Mouse (Mus musculus) left cerebral cortex, postnatal 10 days (tissue): ENCODE measurements around the gene Olfr169. TPM values are rescaled to one million over a fixed set of nuclear protein-coding genes. Genes with fewer than 3 reads are reported as not detected.
"Not testable (repeated sequence)": the region's sequence is repeated elsewhere in the genome, so short reads cannot be mapped to it uniquely, and the experiment has no call there.

Source experiments
- DNase-seq, 2 experiments: peaks; one replicate each; pipeline ENCODE4 v3.0.0; 2021 to 2022; ENCODE audit warnings: low spot score in 2 of 2, mixed read lengths in 1 of 2; ENCODE audit errors: extremely low spot score in 1 of 2
- intact Hi-C: fragments of 180-260 bp; cut with DNase I; formaldehyde crosslinking; loops from one replicate; pipeline ENCODE4 v1.15.1; 2025
- total RNA-seq, 2 experiments: library from RNA; stranded (reverse); gene quantifications; 2 replicates each; pipeline ENCODE4 v1.2.3; 2021

The Olfr169 gene
- total RNA-seq = not detected

DNA sequence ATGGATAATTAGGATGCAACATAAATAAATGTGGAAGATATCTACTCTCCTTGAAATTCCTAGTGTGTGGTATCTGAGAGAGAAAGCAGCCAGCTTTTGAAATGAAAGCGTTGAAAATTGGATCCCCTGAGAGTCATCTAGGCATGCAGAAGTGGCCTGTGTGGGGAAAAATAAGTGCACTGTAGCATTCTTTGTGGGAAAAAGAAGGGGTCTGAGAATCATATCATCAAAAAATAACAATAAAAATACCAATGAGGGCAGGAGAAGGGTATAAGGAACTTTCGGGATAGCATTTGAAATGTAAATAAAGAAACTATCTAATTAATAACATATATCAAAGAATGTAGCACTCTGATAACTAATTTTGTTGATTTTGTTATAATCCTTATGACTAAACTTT is at the start of gene Olfr169:
TSS of gene Olfr169 (minus strand) at position 101 of the 400 bp plus-strand sequence.
- DNase-seq, intact Hi-C loops: not testable (repeated sequence)

DNA sequence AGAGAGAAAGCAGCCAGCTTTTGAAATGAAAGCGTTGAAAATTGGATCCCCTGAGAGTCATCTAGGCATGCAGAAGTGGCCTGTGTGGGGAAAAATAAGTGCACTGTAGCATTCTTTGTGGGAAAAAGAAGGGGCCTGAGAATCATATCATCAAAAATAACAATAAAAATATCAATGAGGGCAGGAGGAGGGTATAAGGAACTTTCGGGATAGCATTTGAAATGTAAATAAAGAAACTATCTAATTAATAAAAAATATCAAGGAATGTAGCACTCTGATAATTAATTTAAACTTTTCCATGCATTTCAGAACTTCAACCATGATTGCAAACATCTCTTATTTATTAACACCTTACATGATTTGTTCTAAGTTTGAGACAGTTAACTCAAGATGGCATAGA is 40.2 kb upstream of the Olfr169 start, which contains the start of gene Olfr170:
TSS of gene Olfr170 (minus strand) at position 101 of the 400 bp plus-strand sequence.
- DNase-seq, intact Hi-C loops: not testable (repeated sequence)

DNA sequence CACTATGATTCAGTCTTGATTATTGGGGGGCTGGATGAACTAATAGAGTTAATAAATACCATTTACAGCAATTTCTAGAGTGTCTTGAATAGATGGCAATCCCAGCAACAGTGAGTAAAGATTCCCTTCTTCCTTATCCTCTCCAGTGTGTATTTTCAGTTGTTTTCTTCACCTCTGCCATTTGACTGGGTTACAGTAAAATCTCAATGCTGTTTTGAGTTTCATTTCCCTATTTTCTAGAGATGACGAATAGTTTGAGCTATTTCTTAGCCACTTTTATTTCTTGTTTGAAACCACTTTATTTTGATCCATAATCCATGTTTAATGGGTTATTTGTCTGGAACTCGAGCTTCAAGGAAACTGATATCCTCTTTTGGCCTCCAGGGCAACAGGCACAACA is 31.6 kb upstream of the Olfr169 start:
- intact Hi-C loops = no loop called here
- no peak for DNase-seq

DNA sequence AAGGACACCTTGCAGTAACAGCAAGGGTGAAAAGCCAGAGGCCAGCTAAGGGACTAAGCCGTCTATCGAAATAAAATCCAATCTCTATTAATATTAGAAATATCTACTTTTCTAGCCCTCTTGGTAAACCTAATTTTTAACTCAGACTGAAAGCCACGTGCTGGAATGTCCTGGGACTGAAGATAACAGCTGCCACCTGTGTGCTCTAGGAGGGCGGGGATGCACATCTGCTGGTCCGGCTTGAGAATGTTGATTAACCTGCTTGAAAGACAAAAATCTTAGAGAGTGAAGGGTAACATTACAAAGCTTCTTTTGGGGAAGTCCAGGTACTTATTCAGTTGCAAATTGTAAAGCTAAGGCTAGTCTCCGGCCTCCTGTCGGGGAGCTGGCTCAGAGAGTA is 18.2 kb downstream of the Olfr169 start:
- DNase-seq, intact Hi-C loops: not testable (repeated sequence)

DNA sequence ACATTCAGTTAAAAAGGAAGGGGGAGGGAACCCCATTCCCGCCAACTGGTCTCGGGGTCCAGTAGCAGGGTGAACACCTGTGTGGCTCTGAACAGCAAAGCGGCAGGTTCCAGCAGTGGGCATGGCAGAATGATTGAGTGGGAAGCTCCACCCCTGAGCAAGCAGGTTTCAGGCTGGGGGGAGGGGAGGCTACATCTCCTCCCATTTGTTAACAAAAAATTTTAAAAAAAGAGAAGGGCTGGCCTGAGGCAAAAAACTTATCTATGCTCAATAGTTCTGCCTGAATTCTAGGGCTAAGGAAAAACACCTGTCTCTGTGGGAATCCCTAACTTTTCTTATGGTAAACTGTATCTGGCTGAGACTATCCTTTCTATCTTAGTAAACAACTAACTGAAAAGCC is 19.4 kb downstream of the Olfr169 start:
- intact Hi-C loops, DNase-seq: not testable (repeated sequence)

DNA sequence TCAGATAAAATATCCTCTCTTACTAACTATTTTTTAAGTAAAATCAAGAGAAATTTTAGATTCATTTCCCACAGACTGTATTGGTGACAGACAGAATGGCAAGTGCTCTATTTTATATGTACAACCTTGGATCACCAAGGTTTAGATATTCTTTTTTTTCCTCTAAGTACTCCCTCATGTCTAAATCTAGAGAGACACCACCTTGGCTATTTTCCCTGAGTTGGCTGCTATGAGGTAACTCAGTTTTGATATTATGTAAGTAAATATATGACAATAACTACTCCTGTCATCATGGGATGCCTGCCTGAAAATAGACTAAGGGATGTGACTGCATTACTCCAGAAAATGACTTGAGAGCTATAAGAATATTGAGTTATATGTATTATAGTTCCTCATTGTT is 36.2 kb downstream of the Olfr169 start, which contains the start of gene Olfr168:
TSS of gene Olfr168 (minus strand) at position 101 of the 400 bp plus-strand sequence.
- intact Hi-C loops = no loop called here
- no peak for DNase-seq

DNA sequence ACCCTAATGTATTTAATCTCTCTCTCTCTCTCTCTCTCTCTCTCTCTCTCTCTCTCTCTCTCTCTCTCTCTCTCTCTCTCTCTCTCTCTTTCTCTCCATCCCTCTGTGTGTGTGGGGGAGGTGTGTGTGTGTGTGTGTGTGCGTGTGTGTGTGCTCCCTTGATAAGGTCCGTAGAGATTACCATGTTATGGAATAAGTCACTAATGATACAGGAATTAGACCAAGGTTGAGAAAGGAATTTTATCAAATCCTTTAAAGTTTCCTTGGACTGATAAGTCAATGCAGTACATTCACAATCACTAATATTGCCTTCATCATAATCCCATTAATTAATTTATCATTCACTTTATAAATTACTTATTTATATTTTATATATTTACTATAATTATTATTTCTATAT is 49.4 kb downstream of the Olfr169 start, which contains the start of gene Olfr167:
TSS of gene Olfr167 (minus strand) at position 101 of the 400 bp plus-strand sequence.
- intact Hi-C loops = no loop called here
- DNase-seq = no peak

Other genes starting within 250 kb of the Olfr169 start
- gene Olfr165, start 148.7 kb downstream of the Olfr169 start, total RNA-seq = not detected
- not detected for gene Olfr166, start 88.1 kb downstream of the Olfr169 start, total RNA-seq
- gene Olfr167, start 49.5 kb downstream of the Olfr169 start, total RNA-seq = not detected
- gene Olfr168, start 36.3 kb downstream of the Olfr169 start, total RNA-seq = not detected
- not detected for gene Olfr170, start 40.1 kb upstream of the Olfr169 start, total RNA-seq
- not detected for gene Olfr171, start 58.1 kb upstream of the Olfr169 start, total RNA-seq
- gene Lamp3, start 134.6 kb upstream of the Olfr169 start, total RNA-seq = under 1 TPM in 1 of 2 experiments, not detected in 1; 0.14 TPM
- gene B3gnt5, start 188.4 kb upstream of the Olfr169 start, total RNA-seq = 1 to 10 TPM; 3.4 to 4.0 TPM